Mouse (Mus musculus) hindbrain, embryonic 15.5 days (tissue): ENCODE measurements at regions not wholly inside any gene's neighbourhood (a gene's known extent, or its start where the extent isn't known, plus 50 kb on each side); places are given as distances from the start of the nearest gene placed in this dataset.

Experiments
- ATAC-seq: fragments of 200-750 bp; cut with Nextera tagmentation; 2 replicates; pipeline ENCODE4 v1.8.0; 2017; ENCODE audit warnings: low read depth, moderate number of reproducible peaks, moderate TSS enrichment; ENCODE audit not compliant: low FRiP score
- H3K27ac ChIP-seq: fragments of 300-500 bp; sonication (generic); replicated peaks from 2 replicates; pipeline ENCODE4 v1.5.1; 2015; ENCODE audit warnings: mild to moderate bottlenecking, inconsistent platforms
- H3K27me3 ChIP-seq: fragments of 300-500 bp; sonication (generic); 2 replicates; pipeline ENCODE4 v1.6.1; 2015; ENCODE audit warnings: control low read depth, inconsistent platforms
- H3K36me3 ChIP-seq: fragments of 300-500 bp; sonication (generic); 2 replicates; pipeline ENCODE4 v1.6.1; 2015; ENCODE audit warnings: control low read depth, inconsistent platforms
- H3K4me1 ChIP-seq: fragments of 300-500 bp; sonication (generic); replicated peaks from 2 replicates; pipeline ENCODE4 v1.6.1; 2015; ENCODE audit warnings: control low read depth, inconsistent platforms
- H3K4me2 ChIP-seq: fragments of 300-500 bp; sonication (generic); 2 replicates; pipeline ENCODE4 v1.6.1; 2015; ENCODE audit warnings: moderate library complexity, mild to moderate bottlenecking, inconsistent platforms
- H3K4me3 ChIP-seq: fragments of 300-500 bp; sonication (generic); 2 replicates; pipeline ENCODE4 v1.5.1; 2015; ENCODE audit warnings: mild to moderate bottlenecking, inconsistent platforms
- H3K9ac ChIP-seq: fragments of 300-500 bp; sonication (generic); 2 replicates; pipeline ENCODE4 v1.6.1; 2015; ENCODE audit warnings: inconsistent platforms
- H3K9me3 ChIP-seq: fragments of 300-500 bp; sonication (generic); 2 replicates; pipeline ENCODE4 v1.6.1; 2016; ENCODE audit warnings: control low read depth, inconsistent platforms
- WGBS: fragments of 180-500 bp; shearing (Covaris S2); methylation state at CpG from one replicate; pipeline ENCODE4 v1.1.7; 2015; 5-methylcytosine and 5-hydroxymethylcytosine counted together

DNA sequence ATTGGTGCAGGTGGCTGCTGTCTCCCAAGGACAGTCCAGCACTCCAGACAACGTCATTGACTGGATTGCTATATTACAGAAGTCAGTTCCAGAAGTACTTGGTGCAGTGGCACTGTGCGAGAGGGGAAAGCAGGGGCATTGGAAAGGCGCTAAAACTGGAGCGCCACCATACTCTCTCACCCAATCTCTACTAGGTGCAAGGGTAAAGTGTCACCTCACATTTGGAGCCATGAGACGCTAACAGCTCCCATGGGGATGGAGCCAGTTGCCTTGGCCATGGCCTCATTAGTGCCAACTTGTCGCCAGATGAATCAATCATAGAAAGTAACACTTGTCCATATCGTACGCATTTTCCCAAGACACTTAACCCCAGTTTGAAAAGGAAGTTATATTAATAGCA lies 1617.2 kb upstream of the Gulo start:
- no peak overlapping the region for H3K27ac ChIP-seq
- no peak for ATAC-seq
- no peaks in the 10 kb centered on the region for H3K27me3 ChIP-seq
- no peak overlapping the region for H3K9ac ChIP-seq
- no peak overlapping the region for H3K4me2 ChIP-seq
- no peaks in the 10 kb centered on the region for H3K4me1 ChIP-seq
- no peak overlapping the region for H3K4me3 ChIP-seq
- no peaks in the 10 kb centered on the region for H3K9me3 ChIP-seq
- H3K36me3 ChIP-seq = no peaks in the 10 kb centered on the region
- 94% methylated on average over 8 of the region's 8 CpGs for WGBS

DNA sequence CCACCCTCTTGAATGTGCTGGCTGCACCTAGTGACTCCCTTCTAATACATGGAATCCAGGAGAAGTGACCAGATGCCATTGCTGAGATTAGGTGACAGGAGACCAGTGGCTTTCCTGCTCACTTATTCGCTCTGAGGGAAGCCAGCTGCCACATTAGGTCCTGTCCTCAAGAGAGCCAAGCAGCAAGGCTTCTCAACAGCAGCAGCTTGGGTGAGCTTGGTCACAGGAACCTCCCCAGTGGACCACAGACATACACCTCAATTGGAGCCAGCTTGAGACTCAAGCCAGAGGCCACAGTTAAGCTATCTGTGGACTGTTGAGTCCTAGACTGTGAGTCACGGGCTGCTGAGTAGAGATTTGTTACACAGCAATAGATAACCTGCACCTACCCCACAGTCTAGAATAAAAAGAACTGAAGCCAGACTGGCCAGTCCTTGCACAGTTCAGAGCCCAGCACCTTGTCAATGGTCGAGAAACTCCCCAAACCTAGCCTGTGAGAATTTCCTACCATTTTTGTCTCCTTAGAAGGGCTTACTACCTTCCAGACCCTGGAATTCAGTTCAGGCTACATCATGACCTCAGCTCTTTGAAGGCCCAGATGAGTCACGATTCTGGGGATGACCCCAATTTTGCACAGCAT lies 1615.0 kb upstream of the Gulo start:
- peaks cover 3% of the 10 kb centered on the region; the same call in 1 of the 2 replicates for H3K4me1 ChIP-seq
- no peaks in the 10 kb centered on the region for H3K36me3 ChIP-seq
- no peaks in the 10 kb centered on the region for H3K27me3 ChIP-seq
- no peak overlapping the region for H3K27ac ChIP-seq
- 86% methylated on average over 4 of the region's 4 CpGs for WGBS
- H3K9ac ChIP-seq = no peak overlapping the region
- no peaks in the 10 kb centered on the region for H3K9me3 ChIP-seq
- ATAC-seq = no peak
- H3K4me3 ChIP-seq = no peak overlapping the region
- H3K4me2 ChIP-seq = no peak overlapping the region

DNA sequence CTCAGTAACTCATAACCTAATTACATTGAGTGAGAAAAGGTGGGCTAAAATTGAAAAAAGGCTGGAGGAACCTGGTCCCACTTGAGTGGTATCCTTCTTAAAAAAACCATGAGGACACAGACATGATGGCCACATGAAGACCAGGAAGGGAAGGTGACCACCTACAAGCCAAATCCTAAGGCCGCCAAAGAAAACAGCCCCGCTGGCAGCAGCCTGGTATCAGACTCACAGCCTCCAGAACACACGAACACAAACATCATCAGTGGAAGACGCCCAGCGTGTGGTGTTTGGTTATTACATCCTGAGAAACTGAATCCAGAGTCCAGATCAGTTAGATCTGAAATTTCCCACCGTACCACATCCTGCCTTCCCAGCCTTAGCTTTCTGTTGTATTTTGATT lies 1613.9 kb upstream of the Gulo start:
- Histone ChIP-seq H3K9ac (no peak overlapping the region), H3K4me3 (no peak overlapping the region), H3K4me1 (peaks cover 3% of the 10 kb centered on the region; the same call in 1 of the 2 replicates), H3K9me3 (no peaks in the 10 kb centered on the region), H3K4me2 (no peak overlapping the region), H3K27me3 (no peaks in the 10 kb centered on the region), H3K27ac (no peak overlapping the region), H3K36me3 (no peaks in the 10 kb centered on the region)
- 81% methylated on average over 6 of the region's 6 CpGs for WGBS
- no peak for ATAC-seq

DNA sequence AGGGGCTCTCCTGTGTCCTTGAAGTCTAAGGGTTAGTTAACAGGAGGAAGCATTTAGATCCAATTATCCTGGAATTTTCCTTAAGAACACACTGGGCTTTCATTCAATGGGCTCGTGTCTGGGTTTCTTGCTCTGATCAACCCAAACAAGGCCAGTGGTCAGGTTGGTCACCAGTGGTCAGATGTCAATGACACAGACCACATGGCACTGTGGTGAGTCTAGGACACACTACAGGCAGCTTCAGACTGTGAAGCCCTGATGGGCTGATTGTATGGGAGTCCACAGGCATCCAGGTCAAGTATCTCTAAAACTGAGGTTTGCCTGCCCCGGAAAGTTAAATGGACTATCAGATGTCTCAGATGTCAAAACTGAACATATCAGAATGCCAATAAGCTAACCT lies 1612.5 kb upstream of the Gulo start:
- Histone ChIP-seq H3K27ac (no peak overlapping the region), H3K4me2 (no peak overlapping the region), H3K4me1 (peaks cover 3% of the 10 kb centered on the region; the same call in 1 of the 2 replicates), H3K27me3 (no peaks in the 10 kb centered on the region), H3K36me3 (no peaks in the 10 kb centered on the region), H3K9ac (no peak overlapping the region), H3K9me3 (no peaks in the 10 kb centered on the region), H3K4me3 (no peak overlapping the region)
- WGBS = 84% methylated on average over 2 of the region's 2 CpGs
- ATAC-seq = no peak

DNA sequence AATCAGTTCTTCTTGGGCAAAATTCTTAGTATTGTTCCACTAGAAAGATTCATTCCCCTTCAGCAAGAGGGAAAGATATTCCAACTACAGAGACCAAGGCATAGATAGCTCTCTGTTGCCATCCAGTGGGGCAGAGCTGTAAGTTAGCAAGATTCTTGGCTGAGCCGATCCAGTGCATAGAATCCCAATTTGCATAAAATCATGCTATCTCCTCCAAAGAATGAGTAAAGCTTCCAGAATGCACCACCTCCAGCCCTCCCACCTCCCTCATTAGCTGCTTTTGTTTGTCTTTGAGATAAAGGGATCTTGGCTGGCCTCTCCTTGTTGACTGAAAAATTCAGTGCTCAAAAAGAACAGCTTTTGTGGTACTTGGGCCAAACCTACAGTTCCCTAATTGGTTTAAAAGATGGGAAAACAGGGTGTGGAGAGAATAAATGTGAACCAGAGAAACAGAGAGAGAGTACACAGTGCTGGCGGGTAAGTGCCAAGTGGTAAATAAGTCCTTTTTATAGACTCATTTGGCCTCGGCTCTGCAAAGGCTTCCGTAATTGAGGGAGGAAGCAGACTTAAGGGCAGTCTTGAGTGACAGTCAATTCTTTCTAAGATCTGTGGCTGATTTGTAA lies 1612.0 kb upstream of the Gulo start:
- peak; percentile 65; the same call in 1 of the 2 replicates for ATAC-seq
- peaks cover 3% of the 10 kb centered on the region; the same call in 1 of the 2 replicates for H3K4me1 ChIP-seq
- H3K4me2 ChIP-seq = no peak overlapping the region
- no peaks in the 10 kb centered on the region for H3K36me3 ChIP-seq
- WGBS = 44% methylated on average over 4 of the region's 4 CpGs
- no peaks in the 10 kb centered on the region for H3K9me3 ChIP-seq
- no peak overlapping the region for H3K4me3 ChIP-seq
- H3K27ac ChIP-seq = no peak overlapping the region
- no peaks in the 10 kb centered on the region for H3K27me3 ChIP-seq
- no peak overlapping the region for H3K9ac ChIP-seq

DNA sequence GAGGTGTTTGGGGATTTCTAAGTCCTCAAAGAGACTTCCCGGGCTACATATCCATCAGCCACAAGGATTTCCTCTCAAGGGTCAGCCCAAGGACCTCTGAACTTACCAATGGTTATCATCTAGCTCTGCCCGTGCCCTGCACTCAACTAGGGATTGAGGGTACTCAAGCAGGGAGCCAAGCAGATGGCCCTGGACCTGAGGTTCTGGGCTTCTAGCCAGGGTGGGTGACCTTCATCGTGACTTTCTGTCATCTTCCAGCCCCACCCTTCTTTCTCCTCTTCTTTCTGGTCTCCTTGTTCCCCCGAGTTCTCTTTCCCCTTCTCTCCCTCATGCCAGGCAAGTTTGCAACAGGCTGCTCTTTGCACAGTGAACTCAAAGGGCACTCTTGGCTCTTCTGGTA lies 1610.6 kb upstream of the Gulo start:
- Histone ChIP-seq H3K27me3 (no peaks in the 10 kb centered on the region), H3K9ac (no peak overlapping the region), H3K27ac (no peak overlapping the region), H3K36me3 (no peaks in the 10 kb centered on the region), H3K4me1 (peaks cover 3% of the 10 kb centered on the region; the same call in 1 of the 2 replicates), H3K4me3 (no peak overlapping the region), H3K4me2 (no peak overlapping the region), H3K9me3 (no peaks in the 10 kb centered on the region)
- no peak for ATAC-seq
- WGBS = 82% methylated on average over 4 of the region's 4 CpGs

DNA sequence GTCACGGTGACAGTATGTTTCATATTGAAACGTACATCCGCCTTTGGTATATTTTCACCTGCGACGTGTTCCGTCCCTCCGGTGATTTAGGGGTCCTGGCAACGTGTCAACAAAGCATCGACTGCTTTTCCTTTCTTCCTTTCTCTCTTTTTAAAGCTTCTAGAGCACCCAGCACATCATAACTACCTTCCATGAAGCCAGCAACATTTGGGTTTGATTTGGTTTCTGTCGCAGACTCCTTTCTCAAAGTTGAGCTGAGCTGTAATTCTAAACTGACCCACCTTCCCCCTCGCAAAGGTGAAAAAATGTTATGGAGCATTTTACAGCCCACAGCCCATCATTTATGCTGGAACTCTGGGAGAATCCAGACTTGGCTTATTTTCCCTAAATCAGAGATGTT lies 1605.4 kb upstream of the Gulo start:
- 83% methylated on average over 11 of the region's 11 CpGs for WGBS
- H3K36me3 ChIP-seq = no peaks in the 10 kb centered on the region

DNA sequence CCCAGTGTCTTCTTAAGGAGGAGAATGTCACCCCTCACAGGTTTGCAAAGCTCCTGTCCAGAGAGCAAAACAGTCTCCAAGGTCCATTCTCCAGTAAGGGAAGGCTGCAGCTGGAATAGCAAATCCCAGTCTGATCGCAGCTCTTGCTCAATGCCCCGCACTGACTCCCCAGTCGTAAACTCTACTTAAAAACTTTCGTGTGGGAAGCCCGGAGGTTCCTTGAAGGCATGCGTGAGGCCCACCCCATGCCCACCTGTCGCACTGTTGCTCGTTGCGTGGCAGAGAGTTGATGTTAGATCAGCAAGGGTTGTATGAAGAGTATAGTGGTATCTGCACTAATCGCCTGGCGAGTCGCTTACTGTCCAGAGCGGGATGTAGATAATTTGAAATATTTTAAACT lies 1604.7 kb upstream of the Gulo start:
- no peak for ATAC-seq
- Histone ChIP-seq H3K4me2 (peak overlapping the region; percentile 31), H3K36me3 (no peaks in the 10 kb centered on the region), H3K9ac (no peak overlapping the region), H3K4me1 (0 out of 2 replicates have a peak, but pooled peaks cover 3% of the 10 kb centered on the region), H3K9me3 (no peaks in the 10 kb centered on the region), H3K4me3 (no peak overlapping the region), H3K27me3 (no peaks in the 10 kb centered on the region), H3K27ac (no peak overlapping the region)
- 83% methylated on average over 13 of the region's 13 CpGs for WGBS

More for the DNA sequence above, 1605.4 kb upstream of the Gulo start:
- H3K27ac ChIP-seq = no peak overlapping the region
- H3K4me3 ChIP-seq = no peak overlapping the region
- no peak for ATAC-seq
- H3K4me2 ChIP-seq = no peak overlapping the region
- no peak overlapping the region for H3K9ac ChIP-seq
- 0 out of 2 replicates have a peak, but pooled peaks cover 3% of the 10 kb centered on the region for H3K4me1 ChIP-seq
- H3K27me3 ChIP-seq = no peaks in the 10 kb centered on the region
- H3K9me3 ChIP-seq = no peaks in the 10 kb centered on the region

DNA sequence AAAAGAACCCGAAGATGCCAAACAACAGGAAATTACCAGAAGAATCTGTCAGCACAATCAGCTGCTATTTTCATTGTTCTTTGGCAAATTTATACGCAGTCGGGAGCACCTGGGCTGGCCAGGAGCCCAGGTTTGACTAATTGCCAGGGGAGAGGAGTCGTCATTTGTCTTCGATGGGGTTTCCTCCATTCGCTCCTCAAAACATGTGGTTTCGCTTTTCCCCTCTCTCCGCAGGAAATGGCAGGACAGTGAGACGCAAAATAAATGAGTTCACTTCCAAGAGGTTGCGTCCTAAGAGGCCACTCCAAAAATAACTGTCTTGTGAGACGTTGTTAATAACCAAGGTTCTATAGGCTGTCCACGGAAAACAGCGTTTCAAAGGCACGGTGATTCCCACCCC lies 1604.2 kb upstream of the Gulo start:
- peak overlapping the region; percentile 31 for H3K4me2 ChIP-seq
- WGBS = 39% methylated on average over 14 of the region's 14 CpGs
- no peaks in the 10 kb centered on the region for H3K27me3 ChIP-seq
- no peaks in the 10 kb centered on the region for H3K9me3 ChIP-seq
- no peak overlapping the region for H3K27ac ChIP-seq
- no peak overlapping the region for H3K9ac ChIP-seq
- H3K36me3 ChIP-seq = no peaks in the 10 kb centered on the region
- no peak overlapping the region for H3K4me3 ChIP-seq
- peaks cover 8% of the 10 kb centered on the region for H3K4me1 ChIP-seq
- ATAC-seq = no peak

DNA sequence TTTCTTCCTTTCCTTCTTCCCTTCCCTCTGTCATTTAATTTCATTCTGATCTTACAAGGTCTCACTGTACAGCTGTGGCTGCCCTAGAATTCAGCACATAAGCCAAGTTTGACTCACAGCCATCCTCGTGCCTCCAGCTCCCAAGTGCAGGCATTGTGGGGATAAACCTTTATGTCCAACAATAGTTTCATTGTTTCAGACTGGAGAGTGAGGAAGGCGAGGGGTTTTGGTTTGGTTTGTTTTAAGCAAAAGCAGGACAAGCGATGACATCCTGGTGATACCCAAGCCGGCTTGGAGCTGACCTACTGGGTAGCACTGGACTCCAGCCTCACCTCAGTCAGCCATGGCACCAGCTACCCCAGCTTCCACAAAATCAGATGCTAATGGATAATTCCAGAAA lies 1603.5 kb upstream of the Gulo start:
- no peaks in the 10 kb centered on the region for H3K27me3 ChIP-seq
- no peak overlapping the region for H3K9ac ChIP-seq
- WGBS = 38% methylated on average over 4 of the region's 4 CpGs
- no peaks in the 10 kb centered on the region for H3K36me3 ChIP-seq
- no peak overlapping the region for H3K27ac ChIP-seq
- ATAC-seq = no peak
- no peaks in the 10 kb centered on the region for H3K9me3 ChIP-seq
- no peak overlapping the region for H3K4me3 ChIP-seq
- H3K4me1 ChIP-seq = peaks cover 12% of the 10 kb centered on the region
- H3K4me2 ChIP-seq = no peak overlapping the region

DNA sequence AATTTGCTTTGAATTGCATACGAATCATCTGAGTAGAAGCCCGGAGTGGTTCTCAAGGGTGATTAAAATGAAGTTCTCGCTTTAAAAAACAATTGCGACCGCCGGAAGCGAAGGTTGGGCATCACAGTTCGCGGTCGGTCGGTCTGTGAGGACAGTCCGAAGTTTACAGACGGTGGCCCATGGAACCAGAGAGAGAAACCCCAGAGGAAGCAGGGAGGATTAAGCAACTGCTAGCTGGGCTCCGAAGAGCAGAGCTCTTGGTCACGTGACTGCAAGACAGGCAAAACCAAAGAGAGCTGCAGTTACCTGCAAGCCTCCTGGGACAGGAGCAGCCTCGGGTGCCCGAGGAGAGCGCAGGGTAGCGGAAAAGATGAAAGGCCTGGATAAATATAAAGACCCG lies 1599.3 kb upstream of the Gulo start:
- Histone ChIP-seq H3K9ac (no peak overlapping the region), H3K27me3 (no peaks in the 10 kb centered on the region), H3K4me1 (peaks cover 10% of the 10 kb centered on the region), H3K9me3 (no peaks in the 10 kb centered on the region), H3K4me2 (peak overlapping the region; percentile 46), H3K27ac (no peak overlapping the region), H3K36me3 (no peaks in the 10 kb centered on the region), H3K4me3 (peak overlapping the region; percentile 11)
- ATAC-seq = no peak
- 16% methylated on average over 20 of the region's 20 CpGs for WGBS

DNA sequence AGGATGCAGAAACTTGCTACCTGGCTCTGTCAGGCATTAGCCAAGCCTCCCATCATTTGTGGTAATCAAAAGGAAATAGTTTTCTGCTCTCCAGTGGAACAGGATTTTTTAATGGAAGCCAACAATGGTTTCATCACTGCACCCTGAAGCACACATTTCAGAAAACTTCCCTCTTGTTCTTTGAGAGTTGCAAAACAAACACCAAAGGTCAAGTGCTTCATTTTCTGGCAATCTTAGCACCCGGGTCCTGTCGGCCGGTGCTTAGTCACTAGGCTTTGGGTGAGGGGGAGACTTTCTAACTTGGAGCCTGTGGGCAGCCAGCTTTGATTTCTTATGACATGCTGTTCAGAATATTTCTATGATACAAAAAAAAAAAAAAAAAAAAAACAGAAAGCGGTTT lies 1594.0 kb upstream of the Gulo start:
- H3K4me2 ChIP-seq = no peak overlapping the region
- H3K9ac ChIP-seq = no peak overlapping the region
- H3K36me3 ChIP-seq = no peaks in the 10 kb centered on the region
- H3K4me1 ChIP-seq = peaks cover 1% of the 10 kb centered on the region; the same call in 1 of the 2 replicates
- WGBS = 80% methylated on average over 4 of the region's 4 CpGs
- no peaks in the 10 kb centered on the region for H3K27me3 ChIP-seq
- H3K9me3 ChIP-seq = no peaks in the 10 kb centered on the region
- H3K4me3 ChIP-seq = no peak overlapping the region
- no peak for ATAC-seq
- no peak overlapping the region for H3K27ac ChIP-seq
